Mouse (Mus musculus) liver, embryonic 14.5 days (tissue): ENCODE measurements around the gene Magix.

Source experiments
- CTCF ChIP-seq: IDR thresholded peaks from 2 replicates; pipeline ENCODE4 v1.5.1; 2016; ENCODE audit warnings: antibody characterized with exemption, low read depth, control low read depth
- EP300 ChIP-seq: IDR thresholded peaks from 2 replicates; pipeline ENCODE4 v1.6.1; 2016; ENCODE audit warnings: antibody characterized with exemption, low read depth

GRCm38 (mm10) chrX:7640785-7641184 is 40.3 kb downstream of the Magix start:
- TF ChIP-seq CTCF (no peak), EP300 (no peak)
